Mouse (Mus musculus): ENCODE results near the gene Robo2. TPM values are rescaled to one million over a fixed set of nuclear protein-coding genes. Genes with fewer than 3 reads are reported as not detected.

Robo2 gene
- polyA plus RNA-seq, 1 experiment from 2014 or later: 34.4 TPM

GRCm38 (mm10) chr16:74412471-74413291 lies 1.1 kb upstream of the Robo2 start:
- Histone ChIP-seq H3K9me3 (ENCODE audit: control insufficient read depth, low read length) (no peaks in the 10 kb centered on the region), H3K4me1 (ENCODE audit: control insufficient read depth, insufficient read depth, low read length) (peaks cover 3% of the 10 kb centered on the region; the same call in 1 of the 2 replicates), H3K9ac (ENCODE audit: low read length) (peak overlapping the region; percentile 15; the same call in 1 of the 2 replicates), H3K4me3 (ENCODE audit: low read depth, low read length) (peak overlapping the region; percentile 48), H3K36me3 (ENCODE audit: control insufficient read depth, insufficient read depth, low read length) (no peaks in the 10 kb centered on the region), H3K4me2 (ENCODE audit: low read depth) (peak overlapping the region; percentile 77), H3K27me3 (ENCODE audit: control insufficient read depth, insufficient read depth, low read length) (peaks cover 5% of the 10 kb centered on the region; the same call in 1 of the 2 replicates), H3K27ac (ENCODE audit: low read depth, low read length) (no peak overlapping the region)
- ATAC-seq (ENCODE audit: insufficient read depth, low FRiP score, low TSS enrichment): peak; percentile 17; the same call in 1 of the 2 replicates
- DNase-seq (ENCODE audit: low spot score): peak; percentile 75
- WGBS: under 1% methylated on average over 20 of the region's 20 CpGs

DNA sequence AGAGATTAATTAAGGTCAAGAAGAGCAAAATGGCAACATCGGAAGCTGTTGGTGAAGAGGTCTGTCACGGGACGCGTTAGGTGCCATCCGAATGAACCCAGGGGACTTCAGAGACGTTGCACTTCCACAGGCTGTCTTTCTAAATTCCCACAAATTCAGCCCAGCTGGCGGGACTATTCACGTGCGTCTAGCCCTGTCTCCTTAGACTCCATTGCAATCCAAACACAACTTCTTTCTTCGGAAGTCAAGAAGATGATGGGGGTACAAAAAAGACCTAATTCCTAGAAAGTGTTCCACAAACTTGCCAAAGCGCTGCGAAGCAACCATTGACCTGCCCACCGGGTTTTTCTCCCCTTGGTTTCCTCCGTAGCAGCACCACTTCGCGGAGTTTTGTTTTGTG lies 604 bp downstream of the Robo2 start:
- Histone ChIP-seq H3K27me3 (ENCODE audit: control insufficient read depth, insufficient read depth, low read length) (peaks cover 5% of the 10 kb centered on the region; the same call in 1 of the 2 replicates), H3K4me2 (ENCODE audit: low read depth) (peak overlapping the region; percentile 77), H3K9ac (ENCODE audit: low read length) (peak overlapping the region; percentile 61), H3K4me1 (ENCODE audit: control insufficient read depth, insufficient read depth, low read length) (peaks cover 3% of the 10 kb centered on the region; the same call in 1 of the 2 replicates), H3K4me3 (ENCODE audit: low read depth, low read length) (peak overlapping the region; percentile 48), H3K9me3 (ENCODE audit: control insufficient read depth, low read length) (no peaks in the 10 kb centered on the region), H3K36me3 (ENCODE audit: control insufficient read depth, insufficient read depth, low read length) (no peaks in the 10 kb centered on the region), H3K27ac (ENCODE audit: low read depth, low read length) (peak overlapping the region; percentile 67; the same call in 1 of the 2 replicates)
- WGBS: 1% methylated on average over 16 of the region's 16 CpGs
- ATAC-seq (ENCODE audit: insufficient read depth, low FRiP score, low TSS enrichment): no peak
- no peak for DNase-seq (ENCODE audit: low spot score)

GRCm38 (mm10) chr16:74410125-74410524 lies 1.5 kb downstream of the Robo2 start:
- no peaks in the 10 kb centered on the region for H3K9me3 ChIP-seq (ENCODE audit: control insufficient read depth, low read length)
- 21% methylated on average over 6 of the region's 6 CpGs for WGBS
- H3K27me3 ChIP-seq (ENCODE audit: control insufficient read depth, insufficient read depth, low read length): peaks cover 5% of the 10 kb centered on the region; the same call in 1 of the 2 replicates
- peak overlapping the region; percentile 77 for H3K4me2 ChIP-seq (ENCODE audit: low read depth)
- peaks cover 3% of the 10 kb centered on the region; the same call in 1 of the 2 replicates for H3K4me1 ChIP-seq (ENCODE audit: control insufficient read depth, insufficient read depth, low read length)
- H3K27ac ChIP-seq (ENCODE audit: low read depth, low read length): no peak overlapping the region
- H3K9ac ChIP-seq (ENCODE audit: low read length): no peak overlapping the region; the same call in 1 of the 2 replicates
- DNase-seq (ENCODE audit: low spot score): no peak
- no peaks in the 10 kb centered on the region for H3K36me3 ChIP-seq (ENCODE audit: control insufficient read depth, insufficient read depth, low read length)
- no peak for ATAC-seq (ENCODE audit: insufficient read depth, low FRiP score, low TSS enrichment)
- peak overlapping the region; percentile 48 for H3K4me3 ChIP-seq (ENCODE audit: low read depth, low read length)

- H3K4me3 ChIP-seq (ENCODE audit: low read depth, low read length): peak overlapping the region; percentile 48
- no peaks in the 10 kb centered on the region for H3K36me3 ChIP-seq (ENCODE audit: control insufficient read depth, insufficient read depth, low read length)
- peak overlapping the region; percentile 77 for H3K4me2 ChIP-seq (ENCODE audit: low read depth)
- ATAC-seq (ENCODE audit: insufficient read depth, low FRiP score, low TSS enrichment): no peak
- no peak for DNase-seq (ENCODE audit: low spot score)
- H3K9me3 ChIP-seq (ENCODE audit: control insufficient read depth, low read length): no peaks in the 10 kb centered on the region
- H3K9ac ChIP-seq (ENCODE audit: low read length): no peak overlapping the region
- H3K27me3 ChIP-seq (ENCODE audit: control insufficient read depth, insufficient read depth, low read length): peaks cover 5% of the 10 kb centered on the region; the same call in 1 of the 2 replicates
- no peak overlapping the region for H3K27ac ChIP-seq (ENCODE audit: low read depth, low read length)
- peaks cover 3% of the 10 kb centered on the region; the same call in 1 of the 2 replicates for H3K4me1 ChIP-seq (ENCODE audit: control insufficient read depth, insufficient read depth, low read length)
- 82% methylated on average over 4 of the region's 4 CpGs for WGBS
These were observed 2.1 kb downstream of the Robo2 start for GRCm38 (mm10) chr16:74409548-74409947.

GRCm38 (mm10) chr16:74408566-74408965 lies 3.1 kb downstream of the Robo2 start:
- H3K27ac ChIP-seq (ENCODE audit: low read depth, low read length): no peak overlapping the region
- no peak for ATAC-seq (ENCODE audit: insufficient read depth, low FRiP score, low TSS enrichment)
- H3K27me3 ChIP-seq (ENCODE audit: control insufficient read depth, insufficient read depth, low read length): peaks cover 5% of the 10 kb centered on the region; the same call in 1 of the 2 replicates
- 56% methylated on average over 1 of the region's 1 CpGs for WGBS
- H3K4me3 ChIP-seq (ENCODE audit: low read depth, low read length): peak overlapping the region; percentile 18; the same call in 1 of the 2 replicates
- H3K9me3 ChIP-seq (ENCODE audit: control insufficient read depth, low read length): no peaks in the 10 kb centered on the region
- DNase-seq (ENCODE audit: low spot score): no peak
- peak overlapping the region; percentile 17 for H3K4me2 ChIP-seq (ENCODE audit: low read depth)
- H3K9ac ChIP-seq (ENCODE audit: low read length): no peak overlapping the region
- H3K36me3 ChIP-seq (ENCODE audit: control insufficient read depth, insufficient read depth, low read length): no peaks in the 10 kb centered on the region
- peaks cover 3% of the 10 kb centered on the region; the same call in 1 of the 2 replicates for H3K4me1 ChIP-seq (ENCODE audit: control insufficient read depth, insufficient read depth, low read length)

- Histone ChIP-seq H3K9me3 (ENCODE audit: control insufficient read depth, low read length) (no peaks in the 10 kb centered on the region), H3K9ac (ENCODE audit: low read length) (no peak overlapping the region), H3K4me3 (ENCODE audit: low read depth, low read length) (no peak overlapping the region), H3K27ac (ENCODE audit: low read depth, low read length) (no peak overlapping the region), H3K4me1 (ENCODE audit: control insufficient read depth, insufficient read depth, low read length) (peaks cover 9% of the 10 kb centered on the region; the same call in 1 of the 2 replicates), H3K4me2 (ENCODE audit: low read depth) (no peak overlapping the region), H3K36me3 (ENCODE audit: control insufficient read depth, insufficient read depth, low read length) (no peaks in the 10 kb centered on the region), H3K27me3 (ENCODE audit: control insufficient read depth, insufficient read depth, low read length) (no peaks in the 10 kb centered on the region)
- 46% methylated on average over 2 of the region's 2 CpGs for WGBS
- DNase-seq (ENCODE audit: low spot score) (peak; percentile 58), ATAC-seq (ENCODE audit: insufficient read depth, low FRiP score, low TSS enrichment) (peak; percentile 95)
These were observed 14.3 kb downstream of the Robo2 start for GRCm38 (mm10) chr16:74397291-74397690.

- H3K9ac ChIP-seq (ENCODE audit: low read length): no peak overlapping the region
- ATAC-seq (ENCODE audit: insufficient read depth, low FRiP score, low TSS enrichment) (no peak), DNase-seq (ENCODE audit: low spot score) (no peak)
- H3K36me3 ChIP-seq (ENCODE audit: control insufficient read depth, insufficient read depth, low read length): no peaks in the 10 kb centered on the region
- no peaks in the 10 kb centered on the region for H3K9me3 ChIP-seq (ENCODE audit: control insufficient read depth, low read length)
- no peak overlapping the region for H3K4me3 ChIP-seq (ENCODE audit: low read depth, low read length)
- peaks cover 9% of the 10 kb centered on the region; the same call in 1 of the 2 replicates for H3K4me1 ChIP-seq (ENCODE audit: control insufficient read depth, insufficient read depth, low read length)
- WGBS: 90% methylated on average over 2 of the region's 2 CpGs
- H3K4me2 ChIP-seq (ENCODE audit: low read depth): no peak overlapping the region
- H3K27me3 ChIP-seq (ENCODE audit: control insufficient read depth, insufficient read depth, low read length): no peaks in the 10 kb centered on the region
- H3K27ac ChIP-seq (ENCODE audit: low read depth, low read length): no peak overlapping the region
These were observed 15.9 kb downstream of the Robo2 start for GRCm38 (mm10) chr16:74395678-74396077.

DNA sequence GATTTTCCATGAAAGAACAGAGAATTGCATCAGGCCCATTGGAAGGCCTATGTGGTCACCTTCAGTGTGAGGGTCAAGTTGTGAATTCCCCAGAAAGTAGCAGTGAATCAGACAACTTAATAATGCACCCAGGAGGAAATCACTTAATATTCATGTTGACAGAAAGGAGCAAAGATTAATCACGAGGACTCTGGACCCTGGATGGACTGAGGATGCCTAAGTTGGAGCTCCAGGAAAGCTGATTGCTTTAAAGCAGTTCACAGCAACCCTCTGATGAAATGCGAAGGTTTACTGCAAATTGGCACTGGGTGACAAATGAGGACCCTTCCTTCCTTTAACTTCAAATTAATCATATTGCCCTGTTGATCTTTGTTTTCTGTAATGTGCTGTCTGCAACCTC lies 32.2 kb downstream of the Robo2 start:
- H3K9me3 ChIP-seq (ENCODE audit: control insufficient read depth, low read length): no peaks in the 10 kb centered on the region
- no peak overlapping the region for H3K9ac ChIP-seq (ENCODE audit: low read length)
- ATAC-seq (ENCODE audit: insufficient read depth, low FRiP score, low TSS enrichment) (no peak), DNase-seq (ENCODE audit: low spot score) (no peak)
- 34% methylated on average over 2 of the region's 2 CpGs for WGBS
- no peaks in the 10 kb centered on the region for H3K36me3 ChIP-seq (ENCODE audit: control insufficient read depth, insufficient read depth, low read length)
- H3K27ac ChIP-seq (ENCODE audit: low read depth, low read length): no peak overlapping the region
- no peaks in the 10 kb centered on the region for H3K4me1 ChIP-seq (ENCODE audit: control insufficient read depth, insufficient read depth, low read length)
- no peak overlapping the region for H3K4me3 ChIP-seq (ENCODE audit: low read depth, low read length)
- H3K27me3 ChIP-seq (ENCODE audit: control insufficient read depth, insufficient read depth, low read length): no peaks in the 10 kb centered on the region
- no peak overlapping the region for H3K4me2 ChIP-seq (ENCODE audit: low read depth)

All from neural tube, embryonic 11.5 days (tissue).